Mouse (Mus musculus) gastrocnemius, postnatal 4 days (tissue): ENCODE measurements at regions not wholly inside any gene's neighbourhood (a gene's known extent, or its start where the extent isn't known, plus 50 kb on each side); places are given as distances from the start of the nearest gene placed in this dataset.

Experiments
- DNase-seq, 2 experiments: peaks; one replicate each; pipeline ENCODE4 v3.0.0; 2021 to 2022; ENCODE audit warnings: low spot score in 2 of 2, mixed read lengths in 2 of 2

DNA sequence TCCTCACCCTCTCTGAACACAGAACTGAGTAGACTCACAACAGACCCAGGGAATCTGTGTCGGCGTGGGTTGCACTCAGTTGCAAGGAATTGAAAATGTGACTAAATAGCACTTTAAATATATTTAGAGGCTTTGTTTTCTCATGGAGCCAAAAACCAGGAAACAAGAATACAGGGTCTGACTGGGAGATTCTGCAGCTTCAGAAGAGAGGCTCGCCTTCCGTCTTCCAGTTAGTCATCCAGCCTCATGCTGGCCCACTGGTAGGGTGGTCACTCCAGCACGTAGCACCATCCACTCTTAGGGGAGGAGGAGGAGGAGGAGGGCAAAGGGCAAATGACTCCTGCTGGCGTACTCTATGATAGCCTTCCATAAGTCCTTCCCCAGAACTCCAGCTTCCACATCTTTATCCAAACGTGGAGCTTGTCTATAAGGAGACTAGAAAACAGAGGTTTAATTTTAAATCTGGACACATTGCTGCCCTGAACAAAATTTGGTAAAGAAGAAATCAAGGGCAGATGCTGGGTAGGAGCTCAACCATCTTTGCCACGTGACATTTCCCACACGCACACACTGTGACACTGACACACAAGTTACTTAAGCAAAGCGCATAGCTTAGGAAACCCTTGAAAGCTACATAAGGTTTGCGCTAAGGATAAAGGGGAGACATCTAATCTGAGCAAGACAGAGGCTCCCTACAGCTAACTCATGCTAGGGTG lies 60.8 kb downstream of the Mis18a start:
- no peak for DNase-seq

DNA sequence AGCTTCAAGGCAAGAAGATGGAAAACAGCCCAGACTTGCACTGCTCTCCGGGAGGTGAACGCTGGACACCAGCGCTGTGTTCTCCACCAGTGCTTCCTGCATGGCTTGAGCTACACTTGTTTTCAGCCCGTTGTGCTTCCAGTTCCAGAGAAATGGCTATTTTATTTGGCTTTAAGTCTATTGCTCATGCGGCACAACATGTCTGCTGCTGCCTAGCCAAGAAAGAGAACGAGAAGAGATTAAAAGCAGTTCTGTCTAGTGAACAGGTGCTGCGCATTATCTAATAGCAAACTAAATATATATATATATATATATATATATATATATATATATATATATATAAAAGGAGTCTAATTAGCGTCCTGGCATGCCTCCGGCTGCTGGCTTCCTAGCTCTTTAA lies 63.1 kb downstream of the Mis18a start:
- no peak for DNase-seq

DNA sequence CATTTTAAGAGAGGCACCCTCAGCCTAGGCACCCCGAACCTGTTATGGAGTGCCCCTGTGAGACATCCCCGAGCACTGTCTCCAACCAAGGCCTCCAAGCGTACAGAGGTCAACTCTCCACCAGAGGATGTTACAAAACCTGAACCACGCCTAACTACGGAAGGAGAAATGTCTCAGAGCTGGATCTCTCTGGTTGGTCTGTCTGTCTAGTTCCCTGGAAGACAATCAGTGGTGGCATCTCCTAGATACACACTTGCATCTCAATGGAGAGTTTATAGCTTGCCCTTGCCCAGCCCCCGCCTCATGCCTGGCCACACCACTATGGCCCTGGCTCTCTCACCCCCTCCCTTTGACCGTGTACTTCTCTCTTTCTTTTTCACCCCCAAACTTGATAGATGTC lies 69.2 kb downstream of the Mis18a start:
- DNase-seq, result no peak

DNA sequence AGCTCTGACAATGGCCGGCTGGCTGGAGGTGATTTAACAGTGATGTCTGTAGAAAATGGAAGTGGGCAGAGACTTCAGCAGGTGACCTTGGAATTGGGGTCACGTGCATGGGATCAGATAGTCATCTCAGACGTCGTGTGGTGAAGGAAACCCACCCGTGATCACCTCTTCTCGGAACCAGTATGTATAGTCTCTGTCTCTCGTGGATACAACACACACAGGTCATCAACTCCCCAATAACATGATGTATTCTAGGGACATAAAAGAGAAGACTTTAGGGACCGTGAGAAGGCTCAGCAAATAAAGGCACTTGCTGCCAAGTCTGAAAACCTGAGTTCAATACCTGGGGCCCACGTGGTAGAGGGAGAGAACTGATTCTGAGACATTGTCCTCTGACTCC lies 70.2 kb downstream of the Mis18a start:
- no peak for DNase-seq

DNA sequence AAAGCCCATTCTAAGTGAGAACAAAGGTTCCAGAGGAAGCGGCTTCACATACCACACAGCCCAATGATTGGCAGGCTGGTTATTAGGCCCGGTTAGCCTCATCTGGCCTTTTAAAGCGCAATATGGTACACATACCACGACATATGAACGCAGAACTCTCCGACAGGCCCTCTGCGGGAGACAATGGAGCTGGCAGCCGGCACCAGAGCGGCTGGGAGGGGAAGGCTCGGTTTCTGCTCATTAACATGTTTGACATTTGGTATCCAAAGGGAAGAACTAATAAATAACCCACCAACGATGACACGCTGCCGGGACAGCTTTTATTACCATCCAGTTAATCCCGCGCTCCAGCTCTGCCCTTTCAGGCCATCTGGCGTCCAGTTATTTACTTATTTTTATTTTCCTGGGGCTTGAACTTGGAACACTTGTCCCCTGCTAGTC lies 70.6 kb downstream of the Mis18a start:
- no peak for DNase-seq

DNA sequence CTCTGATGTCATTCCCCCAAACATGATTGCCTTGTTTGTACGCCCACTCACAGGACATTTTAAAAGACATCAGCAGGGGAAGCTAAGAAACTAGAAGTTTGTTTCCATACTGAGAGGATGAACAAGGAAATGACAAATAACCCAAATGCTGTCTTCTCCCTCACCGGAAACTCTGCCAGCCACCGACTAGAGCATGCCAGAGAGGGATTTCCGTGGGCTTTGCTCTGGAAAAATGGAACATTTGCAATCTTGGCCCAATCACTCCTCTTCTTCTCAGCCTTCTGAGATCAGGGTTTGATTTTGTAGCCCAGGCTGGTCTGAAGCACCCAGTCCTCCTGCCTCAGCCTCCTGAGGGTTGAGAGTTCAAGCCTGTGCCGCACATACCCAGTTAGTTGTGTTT lies 72.4 kb downstream of the Mis18a start:
- no peak for DNase-seq

DNA sequence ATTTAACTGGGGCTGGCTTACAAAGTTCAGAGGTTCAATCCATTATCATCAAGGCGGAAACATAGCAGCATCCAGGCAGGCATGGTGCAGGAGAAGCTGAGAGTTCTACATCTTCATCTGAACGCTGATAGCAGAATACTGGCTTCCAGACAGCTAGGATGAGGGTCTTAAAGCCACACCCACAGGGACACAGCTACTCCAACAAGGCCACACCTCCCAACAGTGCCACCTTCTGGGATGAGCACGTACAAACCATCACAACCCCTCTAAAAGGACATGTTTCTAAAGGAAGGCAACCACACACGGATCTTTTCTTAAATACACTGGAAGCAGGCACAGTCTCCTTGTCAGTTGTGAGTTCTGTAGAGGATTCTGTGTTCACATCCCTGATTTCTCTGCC lies 74.4 kb downstream of the Mis18a start:
- DNase-seq, result no peak

DNA sequence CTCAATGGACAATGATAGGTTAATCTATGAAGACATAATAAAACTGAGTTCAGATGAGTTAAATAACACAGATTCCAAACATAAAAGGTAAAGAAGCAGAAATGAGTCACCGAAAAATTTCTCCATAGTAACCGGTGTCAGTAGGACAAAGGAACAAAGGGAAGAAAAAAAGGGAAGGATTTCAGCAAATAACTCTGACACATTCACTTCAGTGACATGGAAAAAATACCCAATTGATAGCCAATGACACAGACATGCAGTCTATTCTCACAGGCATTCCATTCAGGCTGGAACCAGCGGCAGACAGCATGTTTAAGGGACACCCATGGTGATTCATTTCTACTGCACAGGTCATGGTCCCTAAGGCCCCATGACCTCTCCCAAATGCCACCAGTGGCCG lies 79.0 kb downstream of the Mis18a start:
- no peak for DNase-seq

DNA sequence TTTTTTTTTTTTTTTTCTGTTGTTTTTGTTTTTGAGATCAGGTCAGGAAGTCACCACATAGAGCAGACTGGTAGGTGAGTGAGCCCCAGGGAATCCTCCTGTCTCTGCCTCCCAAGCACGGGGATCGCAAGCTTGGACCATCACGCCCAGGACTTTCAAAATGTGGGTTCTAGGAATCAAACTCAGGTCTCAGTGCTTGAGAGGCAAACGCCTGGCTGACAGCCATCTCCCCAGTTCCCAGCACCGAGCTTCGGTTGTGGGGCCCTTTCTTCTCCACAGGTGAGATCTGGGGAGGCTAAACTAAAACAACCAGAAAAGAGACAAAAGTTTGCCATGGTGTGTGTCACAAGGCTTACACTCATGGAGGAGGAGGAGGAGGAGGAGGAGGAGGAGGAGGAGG lies 84.5 kb downstream of the Mis18a start:
- DNase-seq, result no peak

DNA sequence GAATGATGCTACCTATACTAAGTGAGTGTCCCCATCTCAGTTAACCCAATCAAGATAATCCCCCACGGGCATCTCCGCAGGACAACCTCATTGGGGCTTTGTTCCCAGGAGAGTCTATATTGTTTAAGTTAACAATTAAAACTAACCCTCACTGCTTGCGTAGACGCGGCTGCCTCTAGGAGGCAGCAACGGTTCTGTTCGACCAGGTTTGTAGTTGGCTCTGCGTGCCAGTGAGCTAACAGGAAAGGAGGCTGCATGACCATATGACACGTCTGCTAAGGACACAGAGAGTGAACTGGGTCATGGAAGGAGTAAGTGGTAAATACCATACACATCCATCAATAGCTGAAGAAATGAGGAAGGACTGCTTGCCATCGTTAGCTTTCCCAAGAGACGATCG lies 92.0 kb downstream of the Mis18a start:
- DNase-seq, result no peak

DNA sequence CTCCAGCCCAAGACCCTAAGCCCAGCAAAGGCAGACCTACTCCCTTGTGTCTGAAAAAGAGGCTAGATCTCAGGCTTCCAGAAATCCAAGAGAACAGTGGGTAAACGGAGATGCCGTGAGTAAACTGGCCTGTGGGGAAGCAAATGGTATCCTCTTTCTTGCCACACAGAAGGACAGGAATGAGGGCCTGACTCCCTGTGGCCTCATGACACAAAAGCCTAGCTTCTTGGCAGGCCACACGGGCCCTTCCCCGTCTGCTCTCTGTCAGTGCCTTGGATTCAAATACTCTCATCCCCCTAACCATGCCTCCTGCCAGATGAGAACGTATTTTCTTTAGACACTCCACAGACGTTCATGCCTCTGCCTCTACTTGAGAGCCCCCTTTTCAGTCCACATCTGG lies 97.2 kb downstream of the Mis18a start:
- DNase-seq, result peak in 1 of 2 experiments; percentile 45

DNA sequence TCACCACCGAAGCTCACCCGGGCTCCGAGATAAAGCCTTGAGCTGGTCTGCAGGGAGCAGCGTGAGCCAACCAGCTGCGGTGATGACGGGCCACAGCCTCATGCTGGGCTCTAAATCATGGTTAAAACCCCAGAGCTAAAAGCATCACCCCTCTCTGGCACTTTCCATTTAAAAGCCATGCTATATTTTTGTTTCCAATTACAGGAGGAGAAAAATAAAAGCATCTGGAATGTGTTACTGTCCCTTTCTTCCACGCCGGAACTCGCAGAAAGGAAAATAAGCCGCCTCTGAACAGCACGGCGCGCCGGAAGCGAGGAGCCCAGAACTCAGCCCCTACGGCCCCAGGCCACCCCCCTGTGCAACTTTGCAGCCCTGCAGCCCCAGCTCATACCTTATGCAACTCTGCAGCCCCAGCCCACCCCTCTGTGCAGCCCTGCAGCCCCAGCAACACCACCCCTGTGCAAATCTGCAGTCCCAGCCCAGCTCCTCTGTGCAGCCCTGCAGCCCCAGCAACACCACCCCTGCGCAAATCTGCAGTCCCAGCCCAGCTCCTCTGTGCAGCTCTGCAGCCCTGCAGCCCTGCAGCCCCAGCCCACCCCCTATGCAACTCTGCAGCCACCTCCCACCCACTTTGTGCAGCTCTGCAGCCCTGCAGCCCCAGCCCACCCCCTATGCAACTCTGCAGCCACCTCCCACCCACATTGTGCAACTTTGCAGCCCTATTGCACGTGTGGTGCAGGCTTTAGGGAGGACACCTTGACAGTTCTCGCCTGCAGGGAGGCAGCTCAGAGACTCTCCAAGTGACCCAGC lies 97.9 kb downstream of the Mis18a start:
- peak in 1 of 2 experiments; percentile 44 for DNase-seq

DNA sequence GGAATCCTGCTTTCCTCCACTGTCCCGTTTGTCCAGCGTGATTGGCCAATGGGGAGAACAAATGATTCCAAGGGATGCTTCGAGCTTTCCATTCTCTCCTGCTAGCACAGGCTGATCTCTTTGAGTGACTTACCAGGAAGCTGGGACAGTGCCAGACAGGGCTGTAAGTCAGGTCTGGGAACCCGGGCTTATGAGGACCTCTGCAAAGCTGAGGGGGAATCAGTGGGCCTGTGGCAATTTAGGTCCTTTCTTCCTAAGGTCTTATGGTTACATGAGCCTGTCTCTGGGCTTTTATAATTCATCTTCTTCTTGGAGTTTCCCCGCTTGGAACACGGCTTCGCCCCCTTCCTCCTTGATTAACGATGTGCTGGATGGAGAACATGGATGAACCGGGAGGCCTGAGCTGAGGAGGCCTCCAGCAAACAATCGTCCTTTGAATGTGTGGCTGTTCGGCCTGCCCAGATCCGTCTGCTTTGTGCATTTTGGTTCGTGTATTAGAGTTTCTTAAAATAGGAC lies 98.5 kb downstream of the Mis18a start:
- DNase-seq, result peak in 1 of 2 experiments; percentile 50

DNA sequence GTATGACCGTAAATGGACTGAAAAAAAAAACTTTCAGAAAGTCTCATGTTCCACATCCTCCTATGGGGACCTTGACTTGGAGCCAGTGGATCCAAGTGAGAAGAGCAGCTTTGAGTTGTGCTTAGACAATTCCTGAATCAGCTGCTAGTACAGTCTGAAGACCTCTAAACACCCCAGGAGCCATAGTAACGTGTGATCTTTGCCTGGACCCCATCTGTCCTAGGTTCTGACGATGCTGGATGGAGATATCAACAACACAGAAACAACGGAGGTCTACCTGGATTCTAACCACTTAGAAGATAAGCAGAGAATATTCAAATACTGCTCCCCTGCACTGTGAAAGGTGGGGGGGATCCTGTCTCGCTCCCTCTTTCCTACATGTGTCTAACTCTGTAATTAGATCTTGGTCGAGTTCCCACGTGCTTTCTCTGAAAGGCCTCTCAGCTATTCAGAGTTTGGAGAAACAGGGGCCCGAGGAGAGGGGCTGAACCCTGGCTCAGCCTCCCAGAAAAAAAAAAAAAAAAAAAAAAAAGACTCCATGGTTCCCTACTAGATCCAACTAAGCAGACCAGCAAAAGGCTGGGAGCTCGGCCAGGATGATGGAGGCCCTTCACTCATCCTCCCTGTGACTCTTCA lies 101.1 kb downstream of the Mis18a start:
- DNase-seq, result no peak

DNA sequence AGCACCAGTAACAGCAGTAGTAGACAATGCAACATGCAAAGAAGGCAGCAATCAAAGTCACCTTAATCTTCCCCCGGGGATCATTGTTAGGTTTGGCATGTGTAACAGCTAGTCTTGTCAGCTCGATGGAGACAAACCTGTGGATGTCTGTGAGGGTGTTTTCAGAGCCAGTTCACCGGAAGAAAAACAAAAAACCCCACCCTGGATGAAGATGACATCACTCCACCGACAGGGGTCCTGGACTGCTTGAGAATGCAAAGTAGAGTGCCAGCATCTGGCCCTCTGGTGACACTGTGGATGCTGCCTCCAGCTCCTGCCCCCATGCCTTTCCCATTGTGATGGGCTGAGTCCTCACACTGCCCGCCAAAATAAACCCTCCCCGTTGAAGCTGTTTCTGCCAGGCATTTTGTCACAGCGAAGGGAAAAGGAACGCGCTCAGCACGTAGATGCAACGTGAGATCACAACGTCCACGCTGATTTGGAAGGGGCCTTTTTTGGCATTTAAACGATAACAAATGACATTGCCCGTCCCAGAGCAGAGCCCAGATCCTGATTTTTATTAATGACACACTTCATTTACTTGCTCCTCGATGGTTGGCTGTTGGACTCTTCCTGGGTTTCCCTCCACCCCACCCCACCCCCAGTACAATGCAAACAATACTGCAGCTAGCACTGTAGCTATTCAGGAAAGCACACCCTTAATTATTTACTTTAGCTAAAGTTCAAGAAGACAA lies 101.7 kb downstream of the Mis18a start:
- DNase-seq, result no peak

DNA sequence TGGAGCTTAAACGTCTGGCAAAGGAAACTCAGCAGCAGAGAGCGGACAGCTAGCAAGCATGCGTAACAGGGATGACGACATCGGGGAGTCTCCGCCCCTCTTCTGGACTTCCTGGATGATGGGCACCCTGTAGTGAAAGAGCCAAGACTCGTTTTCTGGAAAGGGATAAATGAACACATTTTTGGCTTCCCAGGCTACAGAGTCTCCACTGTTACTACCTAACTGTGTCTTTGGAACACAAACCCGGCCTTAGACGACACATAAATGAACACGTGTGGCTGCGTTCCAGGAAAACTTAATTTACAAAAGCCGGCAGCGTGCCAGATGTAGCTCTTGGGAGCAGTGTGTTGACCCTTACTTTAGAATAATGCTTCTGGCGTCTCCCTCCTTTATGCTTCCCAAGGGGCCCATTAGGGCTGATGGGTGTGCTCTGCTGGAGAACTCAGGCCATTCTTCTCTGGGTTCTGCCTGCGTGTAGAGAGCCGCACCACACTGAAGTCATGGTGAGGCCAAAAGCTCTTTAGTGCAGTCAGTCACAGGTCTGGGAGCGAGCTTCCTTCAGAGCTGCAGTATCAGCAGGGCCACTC lies 103.1 kb downstream of the Mis18a start:
- DNase-seq, result peak; percentile 41 to 76

DNA sequence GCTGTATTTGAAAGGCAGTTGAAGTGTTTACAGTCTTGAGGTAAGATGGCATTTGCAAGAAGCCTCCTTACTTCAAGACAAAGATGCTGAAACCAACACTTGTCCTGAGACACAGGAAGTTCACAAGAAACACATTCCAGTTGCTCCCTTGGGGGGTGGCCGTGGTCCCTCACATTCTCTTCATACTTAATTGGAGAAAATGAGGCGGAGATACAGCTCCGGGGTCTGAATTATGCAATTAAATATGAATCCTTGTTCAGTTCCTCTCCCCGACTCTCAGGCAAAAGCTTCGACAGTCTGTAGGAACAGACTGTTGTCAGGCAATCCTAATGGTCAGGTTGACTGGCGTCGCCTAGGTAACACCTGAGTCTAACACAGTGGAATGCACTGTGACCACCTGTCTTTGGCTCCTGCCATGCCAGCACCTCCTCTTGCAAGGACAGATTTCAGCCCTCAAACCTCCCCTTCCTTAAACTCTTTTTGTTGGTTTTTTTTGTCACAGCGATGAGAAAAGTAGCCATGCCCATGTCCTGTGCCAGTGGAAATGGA lies 104.5 kb downstream of the Mis18a start:
- no peak for DNase-seq

DNA sequence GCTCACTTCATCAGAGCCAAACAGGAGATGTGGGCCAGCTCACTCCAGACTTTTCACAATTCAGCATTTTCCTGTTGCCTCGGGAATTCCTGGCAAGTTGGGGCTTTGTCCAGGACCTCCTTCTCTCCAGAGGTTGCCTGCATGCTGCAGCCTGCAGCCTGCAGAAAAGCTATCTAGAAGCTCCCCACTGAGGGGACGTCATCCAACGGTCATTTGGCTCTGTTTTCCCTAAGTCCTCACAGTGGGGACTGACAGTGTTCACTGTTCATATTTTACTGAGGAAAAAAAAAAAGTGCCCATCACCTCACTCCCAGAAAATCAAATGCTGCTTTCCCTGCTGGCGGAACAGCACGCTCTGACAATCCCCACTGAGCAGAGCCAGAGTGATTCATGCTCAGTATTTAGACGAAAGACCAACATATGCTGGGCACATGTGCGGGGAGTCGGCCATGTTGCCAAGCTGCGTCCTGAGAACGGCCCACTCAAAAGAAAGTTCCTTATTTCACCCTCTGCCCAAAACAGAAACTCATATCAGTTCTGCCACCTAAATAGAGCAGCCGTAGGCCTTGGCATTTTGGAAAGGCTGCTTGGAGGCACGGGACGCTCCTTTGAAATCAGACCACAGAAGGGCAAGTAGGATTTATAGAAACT lies 105.3 kb downstream of the Mis18a start:
- DNase-seq, result no peak

DNA sequence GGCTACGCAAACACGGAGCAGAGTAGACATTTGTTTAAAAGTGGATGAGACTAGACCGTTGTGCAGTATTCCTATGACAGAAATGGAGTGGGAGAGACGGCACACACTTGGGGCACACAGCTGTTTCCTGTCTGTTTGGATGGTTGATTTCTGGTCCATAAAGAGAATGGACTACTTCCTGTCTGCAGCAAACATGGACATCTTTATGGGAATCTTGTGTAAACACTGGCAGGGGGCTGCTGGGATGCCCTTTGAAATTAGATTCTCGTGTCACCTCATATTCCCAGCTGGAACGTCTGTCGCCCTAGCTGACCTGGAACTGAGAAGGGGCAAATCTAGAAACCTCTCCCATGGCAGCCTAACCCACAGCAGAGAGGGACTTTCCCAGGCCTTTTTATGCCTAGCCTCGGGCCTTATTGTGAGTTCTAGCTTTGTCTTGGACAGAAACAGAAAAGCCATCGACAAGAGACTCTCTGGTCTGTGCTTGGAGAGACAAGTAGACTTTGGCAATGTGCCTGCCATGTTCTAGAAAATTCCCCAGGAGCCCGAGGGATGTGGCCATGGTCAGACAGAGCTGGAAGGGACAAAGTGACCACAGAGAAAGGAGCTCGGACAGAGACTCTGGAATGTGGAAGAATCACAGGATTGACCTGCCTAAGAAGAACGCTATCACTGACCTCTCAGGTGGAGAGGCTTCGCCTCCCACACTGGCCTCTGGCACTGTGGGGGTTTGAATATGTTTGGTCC lies 107.5 kb downstream of the Mis18a start:
- DNase-seq, result no peak
